Mouse (Mus musculus): ENCODE measurements at regions not wholly inside any gene's neighbourhood (a gene's known extent, or its start where the extent isn't known, plus 50 kb on each side); places are given as distances from the start of the nearest gene placed in this dataset.
"Not testable (repeated sequence)": the region's sequence is repeated elsewhere in the genome, so short reads cannot be mapped to it uniquely, and the experiment has no call there.

- no peak for DNase-seq (ENCODE audit: low spot score)
These were observed 58.1 kb upstream of the Fshb start for GRCm38 (mm10) chr2:107117564-107117963.

GRCm38 (mm10) chr2:107118711-107119474 is 59.4 kb upstream of the Fshb start:
- no peak for DNase-seq (ENCODE audit: low spot score)

- DNase-seq (ENCODE audit: low spot score), result no peak
These were observed 60.2 kb upstream of the Fshb start for GRCm38 (mm10) chr2:107119697-107120096.

GRCm38 (mm10) chr2:107133186-107133585 is 73.7 kb upstream of the Fshb start:
- no peak for DNase-seq (ENCODE audit: low spot score)

- no peak for DNase-seq (ENCODE audit: low spot score)
These were observed 89.9 kb upstream of the Fshb start for GRCm38 (mm10) chr2:107149317-107149716.

- no peak for DNase-seq (ENCODE audit: low spot score)
These were observed 90.4 kb upstream of the Fshb start for GRCm38 (mm10) chr2:107149851-107150250.

- DNase-seq (ENCODE audit: low spot score), result no peak
These were observed 90.9 kb upstream of the Fshb start for GRCm38 (mm10) chr2:107150373-107150772.

- DNase-seq (ENCODE audit: low spot score), result no peak
These were observed 92.4 kb upstream of the Fshb start for GRCm38 (mm10) chr2:107151878-107152277.

GRCm38 (mm10) chr2:107158836-107159402 is 99.5 kb upstream of the Fshb start:
- not testable (repeated sequence) for DNase-seq (ENCODE audit: low spot score)

- peak; percentile 6 for DNase-seq (ENCODE audit: low spot score)
These were observed 114.7 kb upstream of the Kcna4 start for GRCm38 (mm10) chr2:107175721-107176120.

- no peak for DNase-seq (ENCODE audit: low spot score)
These were observed 107.4 kb upstream of the Kcna4 start for GRCm38 (mm10) chr2:107183066-107183465.

- no peak for DNase-seq (ENCODE audit: low spot score)
These were observed 105.6 kb upstream of the Kcna4 start for GRCm38 (mm10) chr2:107184864-107185263.

GRCm38 (mm10) chr2:107201856-107202473 is 88.5 kb upstream of the Kcna4 start:
- no peak for DNase-seq (ENCODE audit: low spot score)

- no peak for DNase-seq (ENCODE audit: low spot score)
These were observed 88.0 kb upstream of the Kcna4 start for GRCm38 (mm10) chr2:107202474-107202858.

- no peak for DNase-seq (ENCODE audit: low spot score)
These were observed 68.9 kb upstream of the Kcna4 start for GRCm38 (mm10) chr2:107221544-107221943.

GRCm38 (mm10) chr2:107224679-107225078 is 65.8 kb upstream of the Kcna4 start:
- no peak for DNase-seq (ENCODE audit: low spot score)

GRCm38 (mm10) chr2:107227486-107227885 is 63.0 kb upstream of the Kcna4 start:
- no peak for DNase-seq (ENCODE audit: low spot score)

GRCm38 (mm10) chr2:107228287-107228686 is 62.2 kb upstream of the Kcna4 start:
- DNase-seq (ENCODE audit: low spot score), result no peak

GRCm38 (mm10) chr2:107231680-107232079 is 58.8 kb upstream of the Kcna4 start:
- DNase-seq (ENCODE audit: low spot score), result no peak

GRCm38 (mm10) chr2:107232885-107233284 is 57.6 kb upstream of the Kcna4 start:
- no peak for DNase-seq (ENCODE audit: low spot score)
